Mouse (Mus musculus) midbrain, embryonic 16.5 days (tissue): Measurements from ENCODE around the gene Ears2. TPM values are rescaled to one million over a fixed set of nuclear protein-coding genes. Genes with fewer than 3 reads are reported as not detected.

Source experiments
- polyA plus RNA-seq: library from polyadenylated mRNA; unstranded; fragments of >200 nt; fragmentation: Nextera tagmentation; extraction: Ambion mirVana; gene quantifications from 2 replicates; pipeline ENCODE4 v1.2.1, GENCODE M21; 2015

The Ears2 gene
- polyA plus RNA-seq, 1 experiment from 2014 or later, result 8.9 TPM

Other genes with a start within 250 kb of the Ears2 start
- gene Scnn1b, start 202.2 kb downstream of the Ears2 start, polyA plus RNA-seq, result 0.07 and 0.49 TPM in 2 replicates
- 26.0 and 29.1 TPM in 2 replicates for gene Cog7, start 85.6 kb downstream of the Ears2 start, polyA plus RNA-seq
- 50.5 and 58.6 TPM in 2 replicates for gene Gga2, start 46.0 kb downstream of the Ears2 start, polyA plus RNA-seq
- 75.7 and 81.6 TPM in 2 replicates for gene Ubfd1, start 88 bp downstream of the Ears2 start, polyA plus RNA-seq
- gene Ndufab1, start 34.6 kb upstream of the Ears2 start, polyA plus RNA-seq, result 582 and 601 TPM in 2 replicates
- gene Palb2, start 65.7 kb upstream of the Ears2 start, polyA plus RNA-seq, result 4.0 and 5.5 TPM in 2 replicates
- gene Dctn5, start 65.8 kb upstream of the Ears2 start, polyA plus RNA-seq, result 163 and 169 TPM in 2 replicates
- 11.9 and 15.1 TPM in 2 replicates for gene Plk1, start 92.2 kb upstream of the Ears2 start, polyA plus RNA-seq
- 1.7 and 2.2 TPM in 2 replicates for gene Ern2, start 118.9 kb upstream of the Ears2 start, polyA plus RNA-seq
- gene Chp2, start 152.2 kb upstream of the Ears2 start, polyA plus RNA-seq, result 0.89 and 1.0 TPM in 2 replicates
- gene Prkcb, start 221.5 kb upstream of the Ears2 start, polyA plus RNA-seq, result 116 and 148 TPM in 2 replicates